Mouse (Mus musculus): ENCODE results near the gene Tmem40.

DNA sequence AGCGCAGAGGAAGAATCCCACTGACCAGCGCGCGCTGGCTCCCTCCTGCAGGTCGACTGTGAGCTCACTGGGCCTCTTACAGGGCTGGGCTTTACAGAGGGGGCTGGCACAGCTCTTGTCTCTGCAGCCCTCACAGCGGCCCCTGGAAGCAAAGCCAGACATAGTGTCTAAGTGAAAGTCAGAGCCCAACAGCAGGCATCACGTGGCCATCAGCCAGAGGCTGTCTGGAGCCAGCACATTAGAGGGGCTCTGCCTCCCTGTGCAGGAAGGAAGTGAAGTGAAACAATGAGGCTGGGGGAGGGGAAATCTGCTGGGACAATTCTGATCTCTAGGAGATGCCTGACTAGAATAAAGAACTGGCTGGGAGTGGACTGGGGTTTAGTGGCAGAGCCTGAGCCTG, 2.0 kb upstream of the Tmem40 start:
- TF ChIP-seq USF1 (IDR thresholded peaks at IDR 0.05; ENCODE audit: low read depth, low read length) (peak; percentile 52), ZNF384 (IDR thresholded peaks at IDR 0.05; ENCODE audit: low read depth, low read length) (no peak), MAX (IDR thresholded peaks at IDR 0.05; ENCODE audit: low read length) (no peak), CTCF (conservative IDR thresholded peaks at IDR 0.05 in 1 of 2, IDR thresholded peaks at IDR 0.05 in 1 of 2; ENCODE audit: low read depth in 2 of 2, low read length in 2 of 2) (no peak), POLR2A (IDR thresholded peaks at IDR 0.05; ENCODE audit: low read depth, low read length) (no peak), RCOR1 (conservative IDR thresholded peaks at IDR 0.05; ENCODE audit: low read depth, low read length) (no peak), ZKSCAN1 (IDR thresholded peaks at IDR 0.05; ENCODE audit: borderline replicate concordance, low read depth, low read length) (no peak), MAFK (IDR thresholded peaks at IDR 0.05; ENCODE audit: insufficient replicate concordance, low read length) (no peak), TCF12 (IDR thresholded peaks at IDR 0.05; ENCODE audit: low read depth, low read length) (no peak), POLR2AphosphoS2 (IDR thresholded peaks at IDR 0.05; ENCODE audit: low read depth, low read length) (no peak), MEF2A (IDR thresholded peaks at IDR 0.05; ENCODE audit: borderline replicate concordance, low read depth, low read length) (no peak), KAT2A (IDR thresholded peaks at IDR 0.05; ENCODE audit: insufficient replicate concordance, low read length) (no peak), HCFC1 (IDR thresholded peaks at IDR 0.05; ENCODE audit: low read depth, low read length) (no peak)

All from CH12.LX (cell line).